Mouse (Mus musculus) adrenal gland, adult (tissue): ENCODE results near the gene Hsd11b2.

Source experiments
- DNase-seq, 2 experiments: peaks; one replicate each; pipeline ENCODE4 v3.0.0; 2022 to 2023; ENCODE audit warnings: low spot score in 1 of 2; ENCODE audit not compliant: inconsistent age in 2 of 2

Hsd11b2 gene

GRCm38 (mm10) chr8:105483212-105484029, 35.1 kb upstream of the Hsd11b2 start:
- peak in 1 of 2 experiments; percentile 69 for DNase-seq

GRCm38 (mm10) chr8:105484030-105484368, 34.6 kb upstream of the Hsd11b2 start:
- DNase-seq = peak in 1 of 2 experiments; percentile 34

GRCm38 (mm10) chr8:105484392-105484791, 34.2 kb upstream of the Hsd11b2 start:
- DNase-seq = peak in 1 of 2 experiments; percentile 74

- DNase-seq = no peak
These were observed 30.5 kb upstream of the Hsd11b2 start for GRCm38 (mm10) chr8:105488082-105488481.

- no peak for DNase-seq
These were observed 29.3 kb upstream of the Hsd11b2 start for GRCm38 (mm10) chr8:105489281-105489680.

GRCm38 (mm10) chr8:105493495-105493894, 25.1 kb upstream of the Hsd11b2 start:
- no peak for DNase-seq

GRCm38 (mm10) chr8:105494566-105494965, 24.0 kb upstream of the Hsd11b2 start:
- DNase-seq = no peak

DNA sequence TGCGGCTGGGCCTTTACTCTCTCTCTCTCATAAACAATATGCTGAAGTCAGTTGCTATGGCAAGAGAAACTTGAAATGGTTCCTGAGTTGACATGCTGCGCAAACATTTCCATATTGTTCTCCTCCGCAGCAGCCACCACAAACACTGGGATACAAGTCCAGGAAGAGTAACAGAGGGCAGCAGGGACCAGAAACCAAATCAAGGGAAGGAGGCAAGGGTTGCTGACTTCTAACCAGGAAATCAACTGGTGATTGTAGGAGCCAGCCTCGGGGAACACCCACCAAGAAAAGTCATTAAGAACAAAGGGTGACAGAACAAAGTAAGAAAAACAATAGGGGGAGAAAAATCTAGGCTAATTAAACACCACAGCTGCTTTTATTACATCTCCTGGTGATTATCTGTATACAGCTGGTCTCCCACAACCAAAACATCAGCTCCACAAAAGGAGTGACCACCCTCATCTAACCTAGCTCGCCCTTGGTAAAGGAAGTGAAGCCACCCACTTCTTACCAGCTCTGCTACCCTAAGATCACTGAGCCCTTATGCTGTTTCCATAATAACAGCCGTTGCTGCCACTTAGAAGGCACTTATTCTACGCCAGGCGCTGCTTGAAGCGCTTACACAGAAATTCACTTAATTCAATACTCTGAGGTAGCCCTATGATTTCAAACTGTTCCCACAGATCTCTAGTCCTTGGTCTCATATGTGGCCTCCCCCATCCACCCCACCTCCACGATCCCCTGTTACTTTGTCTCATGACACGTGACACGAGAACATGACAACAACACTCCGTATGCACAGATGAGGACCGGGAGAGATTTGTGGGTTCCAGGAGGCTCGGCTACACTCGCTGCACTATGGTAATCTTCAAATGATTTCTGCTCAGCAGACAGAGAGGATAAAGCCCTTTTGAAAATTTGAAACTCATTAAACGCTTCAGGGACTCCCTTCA, 22.9 kb upstream of the Hsd11b2 start:
- peak in 1 of 2 experiments; percentile 48 for DNase-seq

DNA sequence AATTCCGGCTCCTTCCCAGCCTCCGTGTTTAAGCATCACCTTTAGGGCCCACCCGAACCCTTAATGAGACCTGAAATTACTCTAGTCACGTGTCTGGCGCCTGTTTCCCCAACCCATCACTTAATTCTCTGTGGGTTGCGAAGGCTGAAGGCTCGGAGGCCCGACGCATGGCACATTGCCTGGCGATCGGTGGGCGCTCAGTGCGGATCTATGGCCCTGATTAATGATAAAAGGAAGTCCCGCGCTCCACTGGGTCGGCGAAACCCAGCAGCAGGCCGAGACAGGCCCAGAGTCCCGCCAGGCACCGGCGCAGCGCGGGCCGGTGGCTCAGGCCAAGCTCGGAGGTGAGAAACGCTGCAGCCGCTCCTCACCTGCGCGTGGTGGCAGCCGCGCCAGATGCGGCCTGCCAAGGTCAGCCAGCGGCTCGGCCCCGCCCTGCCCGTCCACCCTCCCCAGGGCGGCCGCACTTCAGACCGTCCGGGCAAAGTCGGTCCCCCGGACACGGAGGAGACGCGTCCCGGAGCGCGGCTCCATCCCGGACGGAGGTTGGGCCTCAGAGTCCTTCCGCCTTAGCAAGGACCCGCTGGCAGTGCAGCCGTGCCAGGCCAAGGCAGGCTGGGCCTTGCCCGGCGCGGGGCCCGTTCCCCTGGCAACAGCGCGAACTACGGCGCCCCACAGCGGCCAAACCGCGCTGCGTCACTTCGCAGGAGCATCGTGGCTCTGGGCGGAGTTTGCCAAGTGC, 21.9 kb upstream of the Hsd11b2 start, which contains the start of gene Zdhhc1:
Gene Zdhhc1 (minus strand): TSS at position 464 of the 742 bp plus-strand sequence.
- DNase-seq = peak; percentile 90 to 97

DNA sequence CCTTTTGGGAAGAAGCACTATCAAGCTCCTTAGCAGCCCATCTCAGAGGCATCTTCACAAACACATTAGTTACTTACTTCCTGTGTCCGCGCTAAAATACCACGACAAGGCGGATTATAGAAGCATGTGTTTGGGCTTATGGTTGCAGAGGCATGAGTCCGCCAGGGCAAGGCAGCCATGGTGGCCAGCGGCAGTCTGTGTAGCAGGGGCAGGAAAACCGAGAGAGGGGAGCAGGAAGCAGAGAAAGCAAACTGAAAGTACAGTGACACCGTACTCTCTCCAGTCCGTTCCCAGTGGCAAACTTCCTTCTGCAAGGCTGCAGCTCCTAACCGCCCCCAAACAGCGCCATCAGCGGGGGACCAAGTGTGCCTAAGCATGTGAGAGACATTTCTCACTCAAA, 18.8 kb upstream of the Hsd11b2 start:
- no peak for DNase-seq

DNA sequence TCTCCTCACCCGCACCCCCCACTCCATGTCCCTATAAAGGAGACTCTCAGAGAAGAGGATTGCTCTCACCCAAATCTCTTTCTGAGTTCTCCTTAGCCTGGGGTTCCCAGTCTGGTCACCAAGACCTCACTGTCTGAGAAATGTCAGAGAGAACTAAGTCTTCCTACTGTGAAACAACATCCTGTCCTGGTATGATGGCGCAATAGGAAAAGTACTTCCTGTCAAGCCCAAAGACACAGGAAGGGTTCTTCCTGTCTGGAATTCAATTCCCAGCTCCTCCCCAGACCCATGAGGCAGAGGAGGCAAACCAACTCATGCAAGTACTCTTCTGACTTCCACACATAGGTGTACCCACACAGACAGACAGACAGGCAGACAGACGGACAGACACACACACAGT, 13.9 kb upstream of the Hsd11b2 start:
- DNase-seq = peak in 1 of 2 experiments; percentile 55

GRCm38 (mm10) chr8:105506977-105507376, 11.6 kb upstream of the Hsd11b2 start:
- no peak for DNase-seq

DNA sequence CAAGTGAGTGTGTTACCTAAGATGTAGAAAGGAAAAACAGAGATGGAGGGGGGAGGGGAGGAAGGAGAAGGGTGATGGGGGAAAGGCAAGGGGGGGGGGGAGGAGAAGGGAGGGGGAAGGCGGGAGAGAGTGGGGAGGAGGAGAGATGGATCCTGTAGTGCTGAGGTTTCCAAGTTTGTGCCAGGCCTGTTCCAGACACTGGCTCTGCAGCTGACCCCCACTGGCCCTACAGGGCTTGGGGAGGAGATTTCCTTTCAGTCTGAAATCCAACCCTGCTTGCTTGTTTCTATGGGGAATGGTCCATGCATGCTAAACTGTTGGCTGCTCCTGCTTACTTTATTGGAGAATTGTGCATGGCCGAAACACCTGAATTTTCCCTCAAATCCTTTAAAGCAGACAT, 9.8 kb upstream of the Hsd11b2 start:
- DNase-seq = no peak

- DNase-seq = no peak
These were observed 8.4 kb upstream of the Hsd11b2 start for GRCm38 (mm10) chr8:105509997-105510735.

DNA sequence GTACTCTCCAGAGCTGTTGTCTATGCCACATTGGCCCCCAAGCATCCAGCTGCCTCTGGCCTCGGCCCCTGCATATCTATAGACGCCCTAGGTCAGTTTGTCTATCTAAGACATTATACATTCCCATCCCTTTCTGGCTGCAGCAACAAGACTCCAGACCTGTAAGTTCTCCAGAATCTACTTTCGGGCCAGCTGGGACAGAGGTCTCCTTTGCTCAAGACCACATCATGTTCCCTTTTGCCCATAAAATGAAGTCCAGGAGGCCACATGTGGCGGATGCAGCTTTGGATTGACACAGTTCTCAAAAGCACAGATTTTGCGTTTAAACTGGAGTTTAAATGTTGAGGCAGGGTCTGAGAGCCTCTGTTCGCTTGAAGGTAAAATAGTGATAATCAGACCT, 4.4 kb upstream of the Hsd11b2 start:
- DNase-seq = no peak

GRCm38 (mm10) chr8:105514656-105515055, 3.9 kb upstream of the Hsd11b2 start:
- DNase-seq = peak; percentile 67 to 86

GRCm38 (mm10) chr8:105516018-105516645, 2.4 kb upstream of the Hsd11b2 start:
- DNase-seq = peak; percentile 74 to 93

DNA sequence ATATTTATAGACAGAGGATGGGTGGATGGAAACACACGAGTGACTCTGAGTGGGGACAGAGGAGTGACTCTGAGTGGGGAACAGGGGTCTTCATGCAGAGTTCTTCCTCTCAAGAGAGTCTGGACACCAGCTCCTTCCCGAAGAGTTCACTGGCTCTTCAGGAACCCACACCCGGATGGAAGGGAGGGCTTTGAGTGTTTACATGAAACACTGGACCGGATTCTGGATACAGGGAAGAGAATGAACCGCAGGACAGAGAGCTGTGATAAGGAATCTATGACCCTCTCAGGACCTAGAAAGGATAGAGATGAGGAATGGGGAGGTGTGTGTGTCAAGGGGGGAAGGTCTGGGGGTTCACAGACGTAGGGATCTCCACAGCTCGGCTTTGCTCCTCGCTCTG, 1.2 kb upstream of the Hsd11b2 start:
- peak in 1 of 2 experiments; percentile 52 for DNase-seq

GRCm38 (mm10) chr8:105519591-105519990, 1.0 kb downstream of the Hsd11b2 start:
- DNase-seq = no peak

DNA sequence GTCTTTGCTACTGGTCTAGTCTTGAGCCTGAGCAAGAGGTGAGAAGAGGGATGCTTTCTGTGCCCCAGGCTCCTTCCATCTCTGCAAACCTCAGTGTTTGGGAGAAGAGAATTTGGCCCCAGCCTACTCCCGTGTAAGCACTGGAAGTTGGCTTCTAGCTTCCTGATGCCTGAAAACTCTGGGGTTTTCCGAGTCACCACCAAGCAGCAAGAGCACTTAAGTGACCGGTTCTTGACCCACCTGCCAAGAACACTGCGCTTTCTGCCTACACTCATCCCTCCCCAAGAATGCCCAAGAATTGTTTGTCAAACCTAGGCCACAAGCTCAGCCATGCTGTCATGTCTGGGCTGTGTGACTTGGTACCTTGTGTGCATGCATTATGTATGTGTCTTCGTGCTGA, 2.0 kb downstream of the Hsd11b2 start:
- no peak for DNase-seq
